Mouse (Mus musculus) neural tube, embryonic 14.5 days (tissue): ENCODE measurements around the gene Stam2. TPM values are rescaled to one million over a fixed set of nuclear protein-coding genes. Genes with fewer than 3 reads are reported as not detected.

Experiments used
- ATAC-seq: fragments of 200-750 bp; cut with Nextera tagmentation; 2 replicates; pipeline ENCODE4 v1.8.0; 2017; ENCODE audit warnings: low read depth, mild to moderate bottlenecking, moderate TSS enrichment, moderate library complexity
- H3K27ac ChIP-seq: fragments of 300-500 bp; sonication (generic); 2 replicates; pipeline ENCODE4 v1.5.1; 2014; ENCODE audit warnings: low read depth, mild to moderate bottlenecking, control low read depth, low read length, moderate library complexity, mixed read lengths
- H3K27me3 ChIP-seq: fragments of 300-500 bp; sonication (generic); 2 replicates; pipeline ENCODE4 v1.6.1; 2014; ENCODE audit warnings: low read length; ENCODE audit not compliant: control insufficient read depth, insufficient read depth
- H3K36me3 ChIP-seq: fragments of 300-500 bp; sonication (generic); 2 replicates; pipeline ENCODE4 v1.6.1; 2014; ENCODE audit warnings: low read length, mixed read lengths; ENCODE audit not compliant: control insufficient read depth, insufficient read depth
- H3K4me1 ChIP-seq: fragments of 300-500 bp; sonication (generic); 2 replicates; pipeline ENCODE4 v1.6.1; 2014; ENCODE audit warnings: low read length; ENCODE audit not compliant: control insufficient read depth, insufficient read depth
- H3K4me2 ChIP-seq: fragments of 300-500 bp; sonication (generic); 2 replicates; pipeline ENCODE4 v1.6.1; 2014; ENCODE audit warnings: mild to moderate bottlenecking, low read depth, low read length, control low read depth
- H3K4me3 ChIP-seq: fragments of 300-500 bp; sonication (generic); 2 replicates; pipeline ENCODE4 v1.5.1; 2014; ENCODE audit warnings: low read depth, low read length, control low read depth, mixed read lengths
- H3K9ac ChIP-seq: fragments of 300-500 bp; sonication (generic); replicated peaks from 2 replicates; pipeline ENCODE4 v1.6.1; 2014; ENCODE audit warnings: low read depth, mild to moderate bottlenecking, control low read depth, low read length, mixed read lengths
- H3K9me3 ChIP-seq: fragments of 300-500 bp; sonication (generic); 2 replicates; pipeline ENCODE4 v1.6.1; 2016; ENCODE audit warnings: low read length; ENCODE audit not compliant: control insufficient read depth
- WGBS: fragments of 180-500 bp; shearing (Covaris S2); extraction: QIAGEN DNeasy Blood & Tissue Kit; methylation state at CpG from one replicate; pipeline ENCODE4 v1.1.7; 2014; 5-methylcytosine and 5-hydroxymethylcytosine counted together
- polyA plus RNA-seq: library from polyadenylated mRNA; unstranded; fragments of >200 nt; fragmentation: Nextera tagmentation; extraction: Ambion mirVana; gene quantifications from 2 replicates; pipeline ENCODE4 v1.2.1, GENCODE M21; 2014

Gene Stam2
- polyA plus RNA-seq, 1 experiment from 2014 or later, result 43.5 TPM

GRCm38 (mm10) chr2:52734504-52734903, 7.6 kb downstream of the Stam2 start:
- 94% methylated on average over 7 of the region's 7 CpGs for WGBS
- H3K4me3 ChIP-seq, result no peak overlapping the region

GRCm38 (mm10) chr2:52733659-52734058, 8.4 kb downstream of the Stam2 start:
- 97% methylated on average over 7 of the region's 7 CpGs for WGBS
- no peak overlapping the region for H3K9ac ChIP-seq
- H3K4me3 ChIP-seq, result no peak overlapping the region
- H3K27me3 ChIP-seq, result no peaks in the 10 kb centered on the region
- ATAC-seq, result no peak
- H3K4me2 ChIP-seq, result no peak overlapping the region
- H3K27ac ChIP-seq, result no peak overlapping the region
- no peaks in the 10 kb centered on the region for H3K4me1 ChIP-seq
- H3K9me3 ChIP-seq, result no peaks in the 10 kb centered on the region
- H3K36me3 ChIP-seq, result no peaks in the 10 kb centered on the region

More at GRCm38 (mm10) chr2:52734504-52734903, 7.6 kb downstream of the Stam2 start:
- Histone ChIP-seq H3K4me1 (no peaks in the 10 kb centered on the region), H3K27ac (no peak overlapping the region), H3K9me3 (no peaks in the 10 kb centered on the region), H3K9ac (no peak overlapping the region), H3K4me2 (no peak overlapping the region), H3K27me3 (no peaks in the 10 kb centered on the region), H3K36me3 (no peaks in the 10 kb centered on the region)
- no peak for ATAC-seq

- Histone ChIP-seq H3K36me3 (no peaks in the 10 kb centered on the region), H3K4me1 (no peaks in the 10 kb centered on the region), H3K9ac (no peak overlapping the region), H3K9me3 (no peaks in the 10 kb centered on the region), H3K27me3 (no peaks in the 10 kb centered on the region), H3K4me3 (no peak overlapping the region), H3K27ac (no peak overlapping the region), H3K4me2 (no peak overlapping the region)
- WGBS, result 93% methylated on average over 7 of the region's 7 CpGs
- no peak for ATAC-seq
Observed at GRCm38 (mm10) chr2:52732611-52733010, 9.5 kb downstream of the Stam2 start.

DNA sequence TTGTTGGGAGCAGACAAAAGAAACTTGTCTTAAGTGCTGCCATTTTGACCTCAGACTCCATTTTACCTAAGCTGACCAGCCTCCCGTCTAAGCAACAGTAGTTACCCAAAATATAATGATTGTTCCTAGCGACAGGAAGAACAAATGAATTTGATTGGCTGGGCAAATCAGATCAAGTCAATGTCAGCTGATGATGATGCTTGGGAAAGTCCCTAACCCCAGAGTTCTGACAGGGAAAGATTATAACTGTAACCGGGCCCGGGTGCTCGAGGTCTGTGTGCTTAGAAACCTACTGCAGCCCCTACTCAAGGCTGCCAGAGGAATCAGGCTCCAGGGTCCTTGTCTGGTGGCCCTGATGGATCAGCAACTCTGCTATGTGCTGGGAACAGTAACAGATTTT, 10.1 kb downstream of the Stam2 start:
- Histone ChIP-seq H3K9ac (no peak overlapping the region), H3K27me3 (no peaks in the 10 kb centered on the region), H3K36me3 (no peaks in the 10 kb centered on the region), H3K4me1 (no peaks in the 10 kb centered on the region), H3K4me3 (no peak overlapping the region), H3K4me2 (no peak overlapping the region), H3K9me3 (no peaks in the 10 kb centered on the region), H3K27ac (no peak overlapping the region)
- ATAC-seq, result no peak
- WGBS, result 82% methylated on average over 5 of the region's 5 CpGs

DNA sequence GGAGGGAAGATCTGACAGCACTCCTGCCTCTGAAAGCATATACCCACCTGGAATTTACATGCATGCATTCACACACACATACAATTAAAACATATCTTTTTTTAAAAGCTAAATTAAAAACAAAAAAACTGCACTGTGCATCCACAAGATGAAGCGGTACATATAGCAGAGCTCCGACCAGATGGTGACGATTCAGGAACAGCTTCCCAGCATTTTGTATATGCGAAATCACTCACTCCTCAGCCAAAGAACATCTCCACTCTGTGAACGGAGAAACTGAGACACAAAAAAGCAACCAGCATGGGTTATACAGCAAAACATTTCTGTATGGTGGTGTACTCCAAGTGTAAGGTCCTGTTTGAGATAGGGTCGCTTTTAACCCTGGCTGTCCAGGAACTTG, 11.2 kb downstream of the Stam2 start:
- no peak overlapping the region for H3K4me3 ChIP-seq
- H3K4me2 ChIP-seq, result no peak overlapping the region
- no peaks in the 10 kb centered on the region for H3K4me1 ChIP-seq
- H3K36me3 ChIP-seq, result no peaks in the 10 kb centered on the region
- H3K27me3 ChIP-seq, result no peaks in the 10 kb centered on the region
- 96% methylated on average over 6 of the region's 6 CpGs for WGBS
- no peak for ATAC-seq
- H3K9me3 ChIP-seq, result no peaks in the 10 kb centered on the region
- H3K27ac ChIP-seq, result no peak overlapping the region
- no peak overlapping the region for H3K9ac ChIP-seq

- H3K9ac ChIP-seq, result no peak overlapping the region
- H3K9me3 ChIP-seq, result no peaks in the 10 kb centered on the region
- ATAC-seq, result peak; percentile 56; the same call in 1 of the 2 replicates
- H3K4me3 ChIP-seq, result no peak overlapping the region
- WGBS, result 40% methylated on average over 13 of the region's 13 CpGs
- no peak overlapping the region for H3K4me2 ChIP-seq
- H3K27me3 ChIP-seq, result no peaks in the 10 kb centered on the region
- H3K36me3 ChIP-seq, result no peaks in the 10 kb centered on the region
- H3K27ac ChIP-seq, result no peak overlapping the region
- no peaks in the 10 kb centered on the region for H3K4me1 ChIP-seq
Observed at GRCm38 (mm10) chr2:52720231-52721025, 21.7 kb downstream of the Stam2 start.

GRCm38 (mm10) chr2:52717076-52717475, 25.0 kb downstream of the Stam2 start:
- Histone ChIP-seq H3K4me3 (no peak overlapping the region), H3K9ac (no peak overlapping the region), H3K9me3 (no peaks in the 10 kb centered on the region), H3K27me3 (no peaks in the 10 kb centered on the region), H3K4me1 (no peaks in the 10 kb centered on the region), H3K4me2 (no peak overlapping the region), H3K27ac (no peak overlapping the region), H3K36me3 (peaks cover 8% of the 10 kb centered on the region; the same call in 1 of the 2 replicates)
- ATAC-seq, result no peak
- 95% methylated on average over 5 of the region's 5 CpGs for WGBS

DNA sequence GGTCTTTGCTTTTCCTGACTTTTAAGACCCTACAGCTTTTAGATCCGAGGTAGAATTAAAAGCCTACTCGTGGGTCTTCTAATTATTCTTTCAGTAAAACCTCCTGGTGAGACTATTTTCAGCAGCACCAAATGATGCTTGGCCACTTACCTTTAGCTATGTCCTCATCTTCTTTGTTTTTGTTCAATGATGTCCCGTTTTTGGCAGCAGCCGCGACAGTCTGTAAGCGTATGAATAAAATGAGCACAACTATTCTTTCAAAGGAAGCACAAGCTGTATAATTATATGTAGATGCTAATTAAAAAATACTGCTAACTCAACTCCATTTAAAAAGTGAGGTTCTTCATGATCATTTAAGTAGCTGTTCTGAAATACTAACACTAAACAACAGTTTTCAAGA, 26.5 kb downstream of the Stam2 start:
- no peaks in the 10 kb centered on the region for H3K4me1 ChIP-seq
- no peak overlapping the region for H3K9ac ChIP-seq
- H3K4me2 ChIP-seq, result no peak overlapping the region
- H3K27ac ChIP-seq, result no peak overlapping the region
- H3K36me3 ChIP-seq, result peaks cover 8% of the 10 kb centered on the region; the same call in 1 of the 2 replicates
- no peak overlapping the region for H3K4me3 ChIP-seq
- no peaks in the 10 kb centered on the region for H3K27me3 ChIP-seq
- H3K9me3 ChIP-seq, result no peaks in the 10 kb centered on the region
- 75% methylated on average over 6 of the region's 6 CpGs for WGBS
- ATAC-seq, result no peak

DNA sequence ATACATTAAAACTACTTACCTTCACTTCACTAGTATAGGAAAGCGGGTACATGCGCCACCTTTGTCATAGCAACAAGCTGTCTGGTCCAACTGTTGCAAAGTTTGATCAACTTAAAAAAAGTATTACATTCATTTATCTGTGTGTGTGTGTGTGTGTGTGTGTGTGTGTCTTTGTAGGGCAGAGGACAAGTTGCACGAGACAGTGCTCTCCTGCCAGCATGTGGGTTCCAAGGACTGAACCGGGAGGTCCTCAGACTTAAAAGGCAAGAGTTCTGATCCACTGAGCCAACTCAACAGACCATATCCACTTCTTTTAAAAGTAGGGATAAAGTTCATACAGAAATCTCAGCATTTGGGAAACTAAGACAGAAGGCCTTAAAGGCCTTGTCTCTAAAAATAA, 28.0 kb downstream of the Stam2 start:
- 97% methylated on average over 4 of the region's 4 CpGs for WGBS
- Histone ChIP-seq H3K4me3 (no peak overlapping the region), H3K4me2 (no peak overlapping the region)

More for the DNA sequence above, 28.0 kb downstream of the Stam2 start:
- H3K36me3 ChIP-seq, result peaks cover 13% of the 10 kb centered on the region; the same call in 1 of the 2 replicates
- no peak overlapping the region for H3K27ac ChIP-seq
- no peaks in the 10 kb centered on the region for H3K27me3 ChIP-seq
- no peak for ATAC-seq
- H3K4me1 ChIP-seq, result no peaks in the 10 kb centered on the region
- no peak overlapping the region for H3K9ac ChIP-seq
- no peaks in the 10 kb centered on the region for H3K9me3 ChIP-seq
